Mouse (Mus musculus) kidney, embryonic 14.5 days (tissue): ENCODE measurements around the gene Capn5. TPM values are rescaled to one million over a fixed set of nuclear protein-coding genes. Genes with fewer than 3 reads are reported as not detected.
A peak's percentile ranks its signal among the peaks of the same experiment; 100 is the strongest.

Source experiments
- ATAC-seq: fragments of 200-750 bp; cut with Nextera tagmentation; 2 replicates; pipeline ENCODE4 v1.8.0; 2017; ENCODE audit warnings: moderate number of reproducible peaks, mild to moderate bottlenecking, moderate TSS enrichment, moderate library complexity; ENCODE audit not compliant: low FRiP score, low TSS enrichment
- H3K27ac ChIP-seq: fragments of 300-500 bp; sonication (generic); 2 replicates; pipeline ENCODE4 v1.5.1; 2014; ENCODE audit warnings: low read depth, mild to moderate bottlenecking, low read length, moderate library complexity, mixed read lengths
- H3K27me3 ChIP-seq: fragments of 300-500 bp; sonication (generic); 2 replicates; pipeline ENCODE4 v1.6.1; 2014; ENCODE audit warnings: mild to moderate bottlenecking, low read length; ENCODE audit not compliant: control insufficient read depth, insufficient read depth
- H3K36me3 ChIP-seq: fragments of 300-500 bp; sonication (generic); 2 replicates; pipeline ENCODE4 v1.6.1; 2014; ENCODE audit warnings: low read length, mixed read lengths; ENCODE audit not compliant: control insufficient read depth, insufficient read depth
- H3K4me1 ChIP-seq: fragments of 300-500 bp; sonication (generic); 2 replicates; pipeline ENCODE4 v1.6.1; 2014; ENCODE audit warnings: low read length, mixed read lengths; ENCODE audit not compliant: control insufficient read depth, insufficient read depth
- H3K4me2 ChIP-seq: fragments of 300-500 bp; sonication (generic); replicated peaks from 2 replicates; pipeline ENCODE4 v1.6.1; 2014; ENCODE audit warnings: low read depth, mild to moderate bottlenecking, low read length
- H3K4me3 ChIP-seq: fragments of 300-500 bp; sonication (generic); 2 replicates; pipeline ENCODE4 v1.5.1; 2014; ENCODE audit warnings: mild to moderate bottlenecking, low read length
- H3K9ac ChIP-seq: fragments of 300-500 bp; sonication (generic); 2 replicates; pipeline ENCODE4 v1.6.1; 2014; ENCODE audit warnings: low read depth, mild to moderate bottlenecking, low read length, moderate library complexity
- H3K9me3 ChIP-seq: fragments of 300-500 bp; sonication (generic); 2 replicates; pipeline ENCODE4 v1.6.1; 2016; ENCODE audit warnings: low read length; ENCODE audit not compliant: control insufficient read depth
- WGBS: fragments of 180-500 bp; shearing (Covaris S2); extraction: QIAGEN DNeasy Blood & Tissue Kit; methylation state at CpG from one replicate; pipeline ENCODE4 v1.1.7; 2014; 5-methylcytosine and 5-hydroxymethylcytosine counted together
- polyA plus RNA-seq: library from polyadenylated mRNA; unstranded; fragments of >200 nt; fragmentation: Nextera tagmentation; extraction: Ambion mirVana; gene quantifications from 2 replicates; pipeline ENCODE4 v1.2.1, GENCODE M21; 2014

The Capn5 gene
- polyA plus RNA-seq, 1 experiment from 2014 or later, result 10.4 TPM

DNA sequence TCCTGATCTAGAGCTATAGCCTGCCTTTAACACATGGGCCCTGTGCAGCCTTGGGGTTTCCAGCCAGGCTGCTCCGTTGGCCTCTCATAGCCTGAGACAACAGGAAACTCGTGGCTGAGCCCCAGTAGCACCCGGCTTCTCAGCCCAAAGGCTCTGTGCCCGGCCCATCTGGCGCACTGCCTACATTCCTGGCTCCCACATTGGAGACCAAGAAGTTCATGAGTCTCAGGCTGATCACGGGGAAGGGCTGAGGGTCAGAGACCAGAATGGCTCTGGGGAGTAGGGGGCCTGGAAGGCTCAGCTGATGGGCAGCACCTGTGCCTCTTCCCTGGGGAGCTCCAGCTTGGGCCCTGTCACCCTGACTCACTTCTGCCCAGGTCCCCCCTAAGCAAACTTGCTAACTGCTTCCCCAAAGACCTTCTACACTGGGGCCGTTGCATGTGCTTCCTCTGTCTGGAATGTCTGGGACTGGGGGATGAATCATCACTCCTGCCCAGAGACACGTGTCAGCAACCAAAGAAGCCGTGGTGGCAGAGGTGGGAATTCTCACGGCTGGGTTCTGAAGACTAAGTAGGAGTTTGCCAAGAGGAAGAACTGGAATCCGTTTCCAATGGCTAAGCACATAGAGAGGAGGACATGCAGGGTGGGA, 60.9 kb downstream of the Capn5 start:
- no peaks in the 10 kb centered on the region for H3K9me3 ChIP-seq
- WGBS, result 51% methylated on average over 11 of the region's 11 CpGs
- no peaks in the 10 kb centered on the region for H3K36me3 ChIP-seq
- no peak for ATAC-seq
- H3K4me2 ChIP-seq, result no peak overlapping the region
- H3K27me3 ChIP-seq, result no peaks in the 10 kb centered on the region
- no peak overlapping the region for H3K4me3 ChIP-seq
- H3K4me1 ChIP-seq, result no peaks in the 10 kb centered on the region
- H3K27ac ChIP-seq, result no peak overlapping the region
- no peak overlapping the region for H3K9ac ChIP-seq

DNA sequence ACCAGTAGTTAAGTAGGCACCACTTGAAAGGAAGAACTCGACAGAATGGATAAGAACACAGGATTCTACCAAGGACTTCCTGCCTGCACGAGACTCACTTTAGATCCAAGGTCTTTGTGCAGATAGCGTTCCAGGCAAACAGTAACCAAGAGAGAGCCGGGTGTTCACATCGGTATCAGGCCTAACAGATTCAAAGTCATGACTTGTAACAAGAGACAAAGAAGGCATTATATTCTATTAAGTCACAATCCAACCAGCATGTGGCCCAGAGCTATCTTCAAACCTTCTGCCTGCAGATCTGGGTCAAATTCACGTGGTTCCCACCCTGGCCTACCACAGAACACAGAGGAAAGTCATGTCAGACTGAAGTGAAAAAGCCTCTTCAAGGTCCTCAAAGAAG, 63.4 kb downstream of the Capn5 start:
- WGBS, result 73% methylated on average over 6 of the region's 6 CpGs
- H3K27ac ChIP-seq, result no peak overlapping the region
- no peak for ATAC-seq
- no peak overlapping the region for H3K9ac ChIP-seq
- no peak overlapping the region for H3K4me3 ChIP-seq
- H3K36me3 ChIP-seq, result no peaks in the 10 kb centered on the region
- H3K27me3 ChIP-seq, result peaks cover 7% of the 10 kb centered on the region
- H3K9me3 ChIP-seq, result no peaks in the 10 kb centered on the region
- H3K4me2 ChIP-seq, result no peak overlapping the region
- H3K4me1 ChIP-seq, result peaks cover 7% of the 10 kb centered on the region; the same call in 1 of the 2 replicates

DNA sequence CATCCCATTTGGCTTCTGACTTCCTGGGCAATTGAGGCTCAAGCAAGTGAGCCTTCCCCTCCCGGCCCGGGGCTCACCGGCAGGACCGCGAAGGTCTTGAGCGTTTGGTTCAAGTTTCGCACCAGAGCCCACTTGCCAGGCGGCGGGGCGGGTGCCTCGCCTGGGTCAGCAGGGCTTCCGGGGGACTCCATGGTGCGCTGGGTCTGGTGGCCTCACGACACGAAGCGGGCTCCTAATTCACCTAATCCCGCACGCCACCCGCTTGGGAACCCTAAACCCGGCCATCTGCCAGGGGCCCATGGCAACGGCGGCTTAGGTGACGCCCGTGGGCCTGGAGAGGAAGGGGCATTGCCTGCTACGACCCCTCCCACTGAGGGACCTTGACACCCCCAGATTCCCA, 66.8 kb downstream of the Capn5 start:
- no peak overlapping the region for H3K27ac ChIP-seq

DNA sequence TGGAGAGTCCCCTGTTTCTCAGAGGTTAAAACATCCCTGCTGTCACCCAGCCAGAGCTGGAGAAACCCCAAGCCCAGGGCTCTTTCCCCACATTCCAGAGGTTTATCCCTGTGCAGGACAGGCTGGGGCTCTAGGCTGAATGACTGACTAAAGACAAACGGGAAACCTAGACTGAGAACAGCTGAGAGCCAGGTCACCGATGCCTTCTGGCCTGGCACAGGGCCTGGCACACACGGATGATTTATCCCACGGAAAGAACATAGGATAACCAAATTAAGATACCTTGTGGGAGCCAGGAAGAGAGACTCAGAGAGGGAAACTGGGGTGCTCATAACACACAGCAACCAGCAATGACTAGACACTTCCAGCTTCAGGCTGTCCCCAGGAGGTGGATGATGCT, 68.3 kb downstream of the Capn5 start:
- H3K27ac ChIP-seq, result no peak overlapping the region
- peaks cover 7% of the 10 kb centered on the region for H3K27me3 ChIP-seq
- no peaks in the 10 kb centered on the region for H3K36me3 ChIP-seq
- ATAC-seq, result no peak
- WGBS, result 87% methylated on average over 4 of the region's 4 CpGs
- no peak overlapping the region for H3K4me3 ChIP-seq
- no peak overlapping the region for H3K9ac ChIP-seq
- no peaks in the 10 kb centered on the region for H3K9me3 ChIP-seq
- peaks cover 18% of the 10 kb centered on the region for H3K4me1 ChIP-seq
- no peak overlapping the region for H3K4me2 ChIP-seq

More for the DNA sequence above, 66.8 kb downstream of the Capn5 start:
- Histone ChIP-seq H3K9me3 (no peaks in the 10 kb centered on the region), H3K9ac (peak overlapping the region; percentile 3; the same call in 1 of the 2 replicates), H3K27me3 (peaks cover 7% of the 10 kb centered on the region), H3K4me3 (peak overlapping the region; percentile 26), H3K4me1 (peaks cover 7% of the 10 kb centered on the region; the same call in 1 of the 2 replicates), H3K36me3 (no peaks in the 10 kb centered on the region), H3K4me2 (peak overlapping the region; percentile 44)
- ATAC-seq, result peak; percentile 18; the same call in 1 of the 2 replicates
- WGBS, result under 1% methylated on average over 25 of the region's 25 CpGs

DNA sequence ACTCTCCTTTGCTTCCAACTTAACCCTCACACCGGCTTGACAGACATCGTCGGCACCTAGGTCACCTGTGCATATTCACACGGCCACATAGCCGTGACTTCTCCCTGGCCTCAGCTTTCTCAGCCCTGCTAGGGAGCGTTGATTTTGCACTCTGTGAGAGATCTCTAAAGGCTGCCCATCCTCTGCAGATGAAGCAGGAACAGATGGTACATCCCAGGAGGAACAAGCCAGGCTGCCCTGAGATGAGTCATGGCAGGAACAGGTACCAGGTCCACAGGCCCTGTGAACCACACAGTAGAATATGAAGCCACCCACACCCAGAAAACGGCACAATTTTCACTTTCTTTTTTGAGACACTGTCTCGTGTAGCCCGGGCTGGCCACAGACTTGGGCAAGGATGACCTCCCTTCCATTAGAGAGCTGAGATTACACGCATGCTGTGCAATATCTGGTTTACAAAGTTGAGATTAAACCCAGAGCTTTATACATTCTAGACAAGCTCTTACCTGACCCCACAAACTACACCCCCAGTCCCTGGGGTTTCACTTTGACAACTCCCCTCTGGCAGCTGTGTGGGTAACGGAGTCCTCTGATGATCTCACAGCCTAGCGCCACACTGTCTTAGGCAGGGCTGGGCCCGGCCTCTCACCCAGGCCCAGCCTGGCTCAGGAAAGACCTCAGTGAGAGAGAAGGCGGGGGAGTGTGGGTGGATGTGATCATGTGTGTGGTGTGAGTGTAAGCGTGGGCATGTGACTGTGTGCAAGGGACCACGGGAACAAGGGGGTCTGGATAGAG, 69.2 kb downstream of the Capn5 start:
- no peaks in the 10 kb centered on the region for H3K9me3 ChIP-seq
- peaks cover 28% of the 10 kb centered on the region for H3K4me1 ChIP-seq
- peaks cover 7% of the 10 kb centered on the region for H3K27me3 ChIP-seq
- 72% methylated on average over 16 of the region's 16 CpGs for WGBS
- no peak overlapping the region for H3K4me3 ChIP-seq
- H3K36me3 ChIP-seq, result no peaks in the 10 kb centered on the region
- H3K4me2 ChIP-seq, result no peak overlapping the region
- H3K9ac ChIP-seq, result no peak overlapping the region
- no peak overlapping the region for H3K27ac ChIP-seq
- no peak for ATAC-seq

DNA sequence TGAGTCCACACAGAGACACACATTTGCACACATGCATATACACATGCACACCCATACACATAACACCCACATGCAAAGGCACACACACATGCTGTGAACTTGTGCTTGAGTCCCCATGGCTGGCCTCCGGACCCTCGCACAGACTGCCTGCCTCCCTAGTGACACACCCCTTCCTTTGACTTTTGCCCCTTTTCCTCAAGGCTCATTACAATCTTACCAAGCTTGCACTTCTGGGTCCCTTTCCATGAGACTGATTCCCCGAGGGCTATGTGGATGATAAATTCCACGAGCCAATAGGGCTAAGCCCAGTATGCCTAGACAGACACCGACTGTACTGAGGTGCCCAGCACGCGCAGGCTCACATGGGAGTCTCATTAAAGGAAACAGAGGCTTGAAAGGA, 71.8 kb downstream of the Capn5 start:
- Histone ChIP-seq H3K4me2 (no peak overlapping the region), H3K27me3 (peaks cover 7% of the 10 kb centered on the region), H3K4me1 (peaks cover 31% of the 10 kb centered on the region), H3K9ac (no peak overlapping the region), H3K36me3 (no peaks in the 10 kb centered on the region), H3K9me3 (no peaks in the 10 kb centered on the region), H3K27ac (no peak overlapping the region), H3K4me3 (no peak overlapping the region)
- ATAC-seq, result no peak
- WGBS, result 79% methylated on average over 7 of the region's 7 CpGs

DNA sequence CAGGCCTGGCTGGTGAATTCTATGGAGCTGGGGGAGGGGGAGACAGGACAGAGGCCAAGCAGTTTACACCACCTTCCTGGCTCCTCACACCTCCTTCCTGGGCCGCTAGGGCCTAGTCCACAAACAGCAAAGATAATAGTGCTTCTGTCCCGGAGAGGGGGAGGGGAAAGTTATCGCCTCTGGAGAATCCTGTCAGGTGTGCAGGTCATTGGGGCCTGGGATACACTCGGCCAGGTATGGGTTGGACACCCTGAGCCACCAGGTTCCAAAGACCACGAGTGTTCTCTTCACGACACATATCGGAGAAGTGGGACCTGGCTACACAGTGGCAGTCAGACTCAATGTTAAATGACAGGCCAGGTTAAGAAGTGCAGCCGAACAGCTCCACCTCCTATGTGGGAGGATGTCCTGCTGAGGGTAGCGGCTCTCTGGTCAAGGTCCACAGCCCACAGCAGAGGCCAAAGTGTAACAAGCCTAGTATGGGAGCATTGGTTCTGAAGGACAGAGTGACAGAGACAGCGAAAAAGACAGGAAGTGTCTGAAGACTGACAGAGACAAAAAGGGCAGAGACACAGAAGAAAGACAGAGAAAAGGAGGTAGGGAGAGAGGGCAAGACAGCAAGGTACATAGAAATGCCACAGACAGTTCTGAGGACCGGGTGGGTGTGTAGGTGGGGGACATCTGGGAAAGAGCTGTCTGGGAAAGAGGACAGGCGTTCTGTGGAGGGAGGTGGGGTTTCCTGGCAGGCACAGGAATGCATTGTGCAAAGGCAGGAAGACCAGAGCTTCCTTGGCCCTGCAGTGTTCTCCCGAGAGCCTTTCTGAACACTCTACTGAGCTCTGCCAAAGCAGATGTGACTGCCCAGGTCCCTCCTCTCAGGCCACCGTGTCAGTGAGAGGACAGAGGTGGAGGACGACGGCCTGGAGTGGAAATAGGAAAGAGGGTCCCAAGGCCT, 73.3 kb downstream of the Capn5 start:
- no peak overlapping the region for H3K9ac ChIP-seq
- peak; percentile 73 for ATAC-seq
- no peak overlapping the region; the same call in 1 of the 2 replicates for H3K4me2 ChIP-seq
- no peaks in the 10 kb centered on the region for H3K9me3 ChIP-seq
- WGBS, result 30% methylated on average over 15 of the region's 16 CpGs
- H3K4me3 ChIP-seq, result no peak overlapping the region
- H3K27ac ChIP-seq, result peak overlapping the region; percentile 71
- peaks cover 27% of the 10 kb centered on the region for H3K4me1 ChIP-seq
- no peaks in the 10 kb centered on the region for H3K36me3 ChIP-seq
- H3K27me3 ChIP-seq, result no peaks in the 10 kb centered on the region

DNA sequence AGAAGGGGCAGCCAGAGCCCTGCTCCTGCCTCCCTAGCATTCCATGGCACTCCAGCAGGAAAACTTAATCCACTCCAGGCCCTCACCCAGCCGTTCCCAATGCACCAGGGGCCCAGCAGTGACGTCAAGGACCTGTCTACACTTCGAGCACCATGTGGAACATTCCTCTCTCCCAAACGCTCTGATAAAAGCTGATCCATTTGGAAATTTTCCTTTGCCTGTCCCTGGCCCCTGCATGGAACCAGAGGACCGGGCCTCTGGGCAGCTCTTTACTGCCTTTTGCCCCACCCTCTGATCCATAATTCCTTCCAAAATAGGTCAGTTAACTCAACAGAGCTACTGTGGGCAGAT, 74.2 kb downstream of the Capn5 start:
- Histone ChIP-seq H3K27me3 (no peaks in the 10 kb centered on the region), H3K36me3 (no peaks in the 10 kb centered on the region), H3K9ac (no peak overlapping the region), H3K4me2 (no peak overlapping the region), H3K4me3 (no peak overlapping the region), H3K27ac (peak overlapping the region; percentile 71; the same call in 1 of the 2 replicates), H3K9me3 (no peaks in the 10 kb centered on the region), H3K4me1 (peaks cover 27% of the 10 kb centered on the region)
- WGBS, result 76% methylated on average over 5 of the region's 5 CpGs
- ATAC-seq, result peak; percentile 1; the same call in 1 of the 2 replicates
